Mouse (Mus musculus): Measurements from ENCODE around the gene Kcnn3.

DNA sequence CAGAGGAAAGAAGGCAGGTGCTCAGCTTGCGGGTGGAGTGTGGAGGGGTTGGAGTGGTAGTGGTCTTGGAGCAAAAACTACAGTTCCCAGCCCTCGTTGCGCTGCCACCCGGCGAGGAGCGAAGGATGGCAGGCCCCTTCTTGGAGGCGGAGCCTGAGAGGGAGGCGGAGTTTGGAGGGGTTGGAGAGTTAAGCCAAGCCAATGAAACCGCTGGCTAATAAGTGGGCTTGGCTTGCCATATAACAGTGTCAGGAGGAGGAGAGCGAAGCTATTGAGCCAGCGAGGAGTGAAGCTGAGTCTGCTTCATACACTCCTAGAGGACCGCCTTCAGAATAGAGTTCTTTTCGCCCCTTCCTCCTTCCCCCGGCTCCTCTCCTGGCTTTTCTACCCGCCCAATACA, at the start of gene Kcnn3:
- TF ChIP-seq CTCF (IDR thresholded peaks at IDR 0.05; ENCODE audit: low read depth) = no peak
- TF ChIP-seq EP300 (IDR thresholded peaks at IDR 0.05; ENCODE audit: low read depth) = no peak
